Mouse (Mus musculus) adrenal gland, adult 10 weeks (tissue): ENCODE results near the gene Micu1. TPM values are rescaled to one million over a fixed set of nuclear protein-coding genes. Genes with fewer than 3 reads are reported as not detected.

Source experiments
- polyA plus RNA-seq: library from polyadenylated mRNA; stranded (reverse); fragments of 350-450 nt; fragmentation: Illumina TruSeq; extraction: RNeasy Lipid Tissue Mini Kit (QIAGEN cat#74804); gene quantifications from one replicate; pipeline ENCODE4 v1.2.3, GENCODE M21; 2014; ENCODE audit warnings: low read depth, low replicate concordance

Micu1 gene
- polyA plus RNA-seq: 39.2 TPM

GRCm38 (mm10) chr10:59702207-59703032 lies at the start of gene Micu1:
TSS of gene Micu1 (plus strand) at chr10:59702477.

DNA sequence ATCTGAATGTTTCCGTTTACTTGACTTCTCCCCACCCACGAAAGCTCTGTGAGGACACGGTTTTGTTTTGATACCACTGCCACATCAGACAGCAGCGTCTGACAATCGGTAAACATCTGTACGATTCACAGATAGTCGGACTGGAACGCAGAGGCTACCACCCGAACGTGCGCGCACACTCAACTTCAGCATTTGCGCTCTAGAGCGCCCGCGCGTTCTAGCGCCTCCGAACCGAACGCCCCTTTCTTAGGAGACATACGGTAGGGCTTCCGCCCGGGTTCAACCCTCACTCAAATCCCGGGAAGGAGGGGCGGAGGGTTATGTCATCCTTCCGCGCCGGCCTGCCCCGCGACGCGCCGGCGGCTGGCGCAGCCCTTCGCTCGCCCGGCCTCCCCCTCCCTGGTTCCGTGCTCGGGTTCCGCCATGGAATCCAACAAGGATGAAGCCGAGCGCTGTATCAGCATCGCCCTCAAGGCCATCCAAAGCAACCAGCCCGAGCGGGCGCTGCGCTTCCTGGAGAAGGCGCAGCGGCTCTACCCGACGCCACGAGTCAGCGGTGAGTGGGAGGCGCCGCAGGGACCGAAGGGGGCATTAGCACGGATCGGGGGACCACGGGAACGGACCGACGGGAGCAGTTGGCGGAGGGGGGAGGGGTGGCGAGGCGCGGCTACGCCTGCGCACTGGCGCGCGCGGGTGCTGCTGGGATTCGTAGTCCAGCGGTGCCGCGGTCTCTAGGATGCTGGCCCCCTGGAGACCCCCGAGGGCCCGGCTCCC lies 177.2 kb downstream of the Micu1 start, which contains the start of gene Dnajb12:
TSS of gene Dnajb12 (plus strand) at position 302 of the 774 bp plus-strand sequence.

Other genes starting within 250 kb of the Micu1 start
- gene Gm10322, start 86.4 kb upstream of the Micu1 start, polyA plus RNA-seq: not detected
- 32.0 TPM for gene Mcu, start 85.8 kb upstream of the Micu1 start, polyA plus RNA-seq
- 9.2 TPM for gene Dnajb12, start 177.1 kb downstream of the Micu1 start, polyA plus RNA-seq
- 11.1 TPM for gene Ddit4, start 249.4 kb downstream of the Micu1 start, polyA plus RNA-seq